Comparison of ENCODE assay signal across 13 mouse cellular contexts in genomic region chr15:23708609-23709008, GRCm38 (mm10).
"Had no signal": no experiment of that assay in that cellular context is flagged by ENCODE, and none has a peak within 500 bp of the region (broad histone marks: within the 10 kb centered on the region; RNA-seq: fewer than 3 reads in every experiment).

No protein-coding gene starts in this region.

- DNase-seq: gastrocnemius, postnatal 10 days; gastrocnemius, postnatal 25 days; heart, adult 18-20 months; heart, postnatal 10 days; heart, postnatal 4 days; kidney, adult 18-20 months; kidney, adult 8-10 months; kidney, postnatal 10 days; kidney, postnatal 25 days; kidney, postnatal 4 days; liver; liver, embryonic 13.5 days; liver, postnatal 0 days had no signal
